Mouse (Mus musculus): Measurements from ENCODE around the gene Shroom1. TPM values are rescaled to one million over a fixed set of nuclear protein-coding genes. Genes with fewer than 3 reads are reported as not detected.

Gene Shroom1
- polyA plus RNA-seq (2012; ENCODE audit: low replicate concordance) = 0.13 and 0.28 TPM in 2 replicates

DNA sequence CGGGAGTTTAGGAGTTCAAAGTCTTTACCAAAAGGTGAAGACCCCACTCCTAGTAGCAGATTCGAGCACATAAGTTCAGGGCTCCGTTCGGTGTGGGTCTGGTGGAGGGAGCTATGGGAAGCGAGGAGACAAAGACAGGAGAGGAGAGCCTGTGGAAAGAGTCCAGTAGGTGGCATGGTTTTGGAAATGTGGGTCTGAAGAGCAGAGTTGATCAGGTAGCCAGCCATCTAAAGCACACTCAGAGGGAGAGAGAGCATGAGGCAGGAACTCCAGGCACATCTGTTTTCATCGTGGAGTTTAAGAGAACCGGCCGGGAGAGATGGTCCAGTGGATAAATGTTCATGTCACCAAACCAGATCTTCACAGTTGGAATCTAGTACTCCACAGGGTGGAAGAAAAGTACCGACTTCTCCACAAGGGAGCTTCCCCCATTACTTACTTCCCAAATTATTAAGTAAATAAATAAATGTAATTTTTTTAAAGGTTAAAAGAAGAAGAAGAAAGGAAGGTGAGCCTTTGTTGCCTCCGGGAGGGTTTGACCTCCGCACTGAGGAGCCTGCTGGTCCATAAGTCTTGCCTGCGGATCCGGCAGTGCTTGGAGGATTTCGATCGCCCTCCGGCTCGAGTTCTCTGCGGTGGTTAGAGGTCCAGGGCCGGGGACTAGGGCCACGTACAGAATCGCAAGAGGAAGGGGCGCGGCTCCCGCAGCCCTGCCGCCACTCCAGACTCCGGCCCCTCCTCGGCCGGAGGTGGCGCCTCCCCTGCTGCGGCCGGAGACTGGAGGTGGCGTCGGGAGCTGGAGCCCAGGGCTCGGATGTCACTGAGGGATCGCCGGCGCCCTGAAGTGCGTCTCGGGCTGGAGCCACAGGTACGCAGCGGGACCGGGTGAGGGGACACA, at the start of gene Shroom1, which contains the start of gene Gm10447:
Shroom1 (plus strand) TSS at position 732 of the 898 bp plus-strand sequence.
Gm10447 (minus strand) TSS at position 637 of the 898 bp plus-strand sequence.

DNA sequence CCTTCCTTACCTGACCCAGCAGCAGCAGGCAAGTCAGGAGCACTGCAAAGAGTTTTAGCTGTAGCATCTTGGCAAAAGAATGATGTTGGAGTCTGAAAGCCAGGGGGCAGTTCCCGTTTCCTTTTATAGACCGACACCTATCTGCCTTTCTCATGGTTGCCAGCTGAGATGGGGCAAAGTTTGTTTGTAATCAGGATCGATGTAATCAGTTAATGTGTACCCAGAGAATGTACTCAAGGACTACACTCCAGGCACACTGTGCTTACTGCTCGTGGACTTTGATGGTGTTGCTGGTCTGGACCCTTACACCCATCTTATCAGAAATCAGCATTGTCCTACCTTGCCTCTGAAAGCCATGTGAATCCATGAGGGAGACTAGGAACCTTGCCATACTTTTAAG, 34.0 kb upstream of the Shroom1 start, which contains the start of gene Leap2:
Leap2 (minus strand) TSS at position 135 of the 400 bp plus-strand sequence.

DNA sequence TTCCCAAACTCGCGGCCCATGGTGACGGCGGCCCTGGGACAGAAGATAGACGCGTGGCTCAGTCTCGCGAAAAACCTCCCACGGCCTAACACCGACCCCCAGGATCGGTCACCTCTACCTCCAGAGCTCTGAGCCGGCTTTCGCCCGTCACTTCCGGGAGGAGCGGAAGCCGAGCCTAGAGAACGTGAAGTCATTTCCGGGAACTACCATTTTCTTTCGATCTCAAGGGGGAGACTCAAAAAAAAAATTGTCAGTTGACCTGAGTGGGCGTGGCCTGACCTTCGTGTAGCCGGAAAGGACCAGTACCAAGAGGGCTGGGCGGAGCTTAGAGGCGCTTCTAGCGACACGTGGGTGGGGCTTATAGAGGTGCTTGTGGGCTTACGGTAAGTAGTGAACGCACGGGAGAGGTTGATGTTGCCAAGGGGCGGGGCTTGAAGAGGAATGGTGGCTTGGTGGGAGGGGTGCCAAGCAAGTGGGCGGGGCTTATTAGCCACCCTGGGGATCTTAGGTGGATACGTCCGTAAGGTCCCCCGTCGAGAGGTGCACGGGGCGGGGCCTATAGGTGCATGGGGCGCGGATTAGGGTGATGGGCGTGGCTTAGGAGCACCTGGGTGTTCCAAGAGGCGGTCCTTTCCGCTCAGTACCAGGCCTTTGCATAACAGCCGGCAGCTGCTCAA, 26.2 kb upstream of the Shroom1 start, which contains the start of the genes Uqcrq and Gdf9:
Uqcrq (minus strand) TSS at position 162 of the 677 bp plus-strand sequence.
Gdf9 (plus strand) TSS at position 354 of the 677 bp plus-strand sequence.

DNA sequence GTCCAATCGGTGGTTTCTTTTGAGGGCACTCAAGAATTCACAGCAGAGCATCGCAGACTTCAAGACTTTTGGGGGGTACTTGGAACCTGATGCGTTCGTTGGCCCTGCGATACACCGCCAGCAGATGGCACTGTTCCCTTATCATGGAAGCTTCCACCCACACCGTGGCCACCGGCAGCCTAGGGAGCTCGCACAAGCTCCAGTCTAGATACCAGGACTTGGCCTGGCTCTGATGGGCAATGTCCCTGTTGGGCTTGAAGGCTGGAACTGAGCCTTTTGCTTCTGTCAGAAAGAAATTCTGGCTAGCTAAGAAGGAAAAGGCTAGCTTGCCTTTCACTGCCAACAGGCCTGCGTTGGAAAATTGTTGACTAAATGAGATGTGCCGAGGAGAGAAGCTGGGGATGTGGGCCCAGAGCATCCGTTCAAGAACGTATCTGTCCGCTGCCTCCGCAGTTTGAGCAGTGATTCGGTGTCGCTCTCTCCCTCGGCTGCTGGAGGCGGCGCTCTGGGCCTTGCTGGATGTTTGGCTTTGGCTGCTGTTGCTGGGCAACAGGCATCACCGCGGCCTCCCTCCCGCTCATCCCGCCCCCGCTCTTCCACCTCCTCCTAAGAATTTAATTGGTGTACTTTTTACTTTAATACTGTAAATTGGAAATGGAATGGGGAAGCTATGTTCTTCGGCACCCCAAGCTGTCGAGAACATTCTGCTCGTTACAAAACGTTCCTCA, 13.1 kb downstream of the Shroom1 start, which contains the start of gene Gm9837:
Gm9837 (minus strand) TSS at position 512 of the 728 bp plus-strand sequence.

DNA sequence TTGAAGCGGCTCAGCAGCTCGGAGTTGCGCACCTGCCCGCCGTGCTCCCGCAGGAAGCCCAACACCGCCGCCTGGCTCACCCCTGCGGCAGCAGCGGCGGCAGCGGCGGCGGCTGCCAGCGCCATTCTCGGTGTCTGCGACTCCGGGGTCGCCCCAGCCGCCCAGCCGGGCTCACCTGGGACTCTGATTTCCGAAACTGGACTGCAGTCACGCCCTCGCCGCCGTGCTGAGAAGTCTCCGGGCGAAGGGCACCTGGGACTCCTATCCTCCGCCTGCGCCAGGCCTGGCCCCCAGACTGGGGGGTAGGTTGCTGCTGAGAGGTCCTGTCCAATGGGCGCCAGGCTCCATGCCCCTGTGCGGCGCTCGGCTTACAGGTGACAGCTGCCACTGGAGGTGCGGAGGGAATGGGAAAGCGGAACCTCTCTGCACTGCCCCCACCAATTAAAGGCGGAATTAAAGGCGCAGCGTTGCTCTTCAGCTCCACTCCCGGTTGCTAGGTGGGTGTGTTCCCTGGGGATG, 22.8 kb downstream of the Shroom1 start, which contains the start of the genes Gm9945 and Sowaha:
Gm9945 (plus strand) TSS at position 384 of the 519 bp plus-strand sequence.
Sowaha (minus strand) TSS at position 492 of the 519 bp plus-strand sequence.

Other genes starting within 250 kb of the Shroom1 start
- 23.0 and 23.9 TPM in 2 replicates for gene Hspa4, start 156.7 kb upstream of the Shroom1 start, polyA plus RNA-seq (2012; ENCODE audit: low replicate concordance)
- 0.71 and 1.5 TPM in 2 replicates for gene Zcchc10, start 132.5 kb upstream of the Shroom1 start, polyA plus RNA-seq (2012; ENCODE audit: low replicate concordance)
- gene Aff4, start 106.4 kb upstream of the Shroom1 start, polyA plus RNA-seq (2012; ENCODE audit: low replicate concordance) = 7.9 and 8.0 TPM in 2 replicates
- not detected in 2 replicates for gene Leap2, start 34.0 kb upstream of the Shroom1 start, polyA plus RNA-seq (2012; ENCODE audit: low replicate concordance)
- gene Uqcrq, start 26.4 kb upstream of the Shroom1 start, polyA plus RNA-seq (2012; ENCODE audit: low replicate concordance) = 64.2 and 119 TPM in 2 replicates
- gene Gdf9, start 26.2 kb upstream of the Shroom1 start, polyA plus RNA-seq (2012; ENCODE audit: low replicate concordance) = 0.14 and 0.24 TPM in 2 replicates
- not detected in 2 replicates for gene Gm10447, start 95 bp upstream of the Shroom1 start, polyA plus RNA-seq (2012; ENCODE audit: low replicate concordance)
- gene Gm9837, start 13.3 kb downstream of the Shroom1 start, polyA plus RNA-seq (2012; ENCODE audit: low replicate concordance) = not detected in 2 replicates
- gene Gm9945, start 23.0 kb downstream of the Shroom1 start, polyA plus RNA-seq (2012; ENCODE audit: low replicate concordance) = not detected in 2 replicates
- gene Sowaha, start 23.1 kb downstream of the Shroom1 start, polyA plus RNA-seq (2012; ENCODE audit: low replicate concordance) = 0.83 and 6.3 TPM in 2 replicates
- gene Sept8, start 62.1 kb downstream of the Shroom1 start, polyA plus RNA-seq (2012; ENCODE audit: low replicate concordance) = 9.5 and 20.4 TPM in 2 replicates
- 1.5 and 3.1 TPM in 2 replicates for gene Kif3a, start 110.2 kb downstream of the Shroom1 start, polyA plus RNA-seq (2012; ENCODE audit: low replicate concordance)
- 0.38 TPM in 1 of 2 replicates, not detected in the other for gene Il4, start 161.5 kb downstream of the Shroom1 start, polyA plus RNA-seq (2012; ENCODE audit: low replicate concordance)
- 0.15 and 0.26 TPM in 2 replicates for gene Il13, start 177.5 kb downstream of the Shroom1 start, polyA plus RNA-seq (2012; ENCODE audit: low replicate concordance)

All from hematopoietic multipotent progenitor cell, adult 10-12 weeks (in vitro differentiated cells).